Mouse (Mus musculus) natural killer cell, adult 2 months (primary cell): ENCODE results near the gene Ripk3.
A peak's percentile ranks its signal among the peaks of the same experiment; 100 is the strongest.

Experiments
- DNase-seq, 2 experiments: peaks; one replicate each; pipeline ENCODE4 v3.0.0; 2022; ENCODE audit warnings: low spot score in 2 of 2

Ripk3 gene

DNA sequence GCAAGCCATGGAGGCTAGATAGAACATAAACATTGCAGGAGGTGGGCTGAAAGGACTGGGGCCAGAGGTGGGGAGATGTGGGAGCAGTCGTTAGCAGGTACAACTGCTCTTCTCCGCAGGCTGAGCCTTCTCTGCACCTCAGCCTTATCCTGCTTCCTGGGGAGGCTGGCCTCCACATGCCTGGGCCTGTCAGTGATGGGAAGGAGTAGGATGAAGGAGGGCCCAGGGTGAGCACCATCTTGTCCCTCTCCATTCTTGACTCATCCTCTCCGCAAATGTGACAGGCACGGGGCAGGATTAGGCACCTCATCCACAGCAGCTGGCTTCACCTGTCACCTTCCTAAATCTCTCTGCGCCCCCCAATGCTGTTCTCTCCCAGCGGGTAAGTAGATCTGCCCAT is 27.5 kb downstream of the Ripk3 start, which contains the start of gene Ltb4r2:
Gene Ltb4r2 (plus strand): TSS at position 266 of the 400 bp plus-strand sequence.
- no peak for DNase-seq

- peak; percentile 83 to 90 for DNase-seq
These were observed 28.5 kb downstream of the Ripk3 start for GRCm38 (mm10) chr14:55760156-55760555.

DNA sequence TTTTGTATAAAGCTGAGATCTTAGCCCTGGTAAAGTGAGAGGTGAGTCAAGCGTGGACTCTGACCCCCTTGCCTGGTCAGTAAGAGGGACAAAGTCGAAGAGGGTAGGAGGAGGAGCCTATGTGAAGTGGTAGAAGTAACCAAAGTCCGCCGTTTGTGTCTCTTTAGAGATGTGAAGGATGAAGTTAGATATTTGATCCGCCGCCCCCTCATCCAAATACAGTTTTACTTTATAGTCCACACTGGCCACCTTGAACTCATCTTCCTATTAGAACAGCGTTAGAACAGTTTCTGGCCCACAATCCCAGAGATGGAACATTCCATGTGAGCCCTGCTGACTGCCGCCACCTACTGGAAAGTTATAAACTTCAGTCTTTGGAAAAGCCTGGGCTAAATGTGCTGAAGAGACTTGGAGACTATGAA is 30.3 kb downstream of the Ripk3 start, which contains the start of gene Cideb:
Gene Cideb (minus strand): TSS at position 96 of the 422 bp plus-strand sequence.
- DNase-seq, result no peak

DNA sequence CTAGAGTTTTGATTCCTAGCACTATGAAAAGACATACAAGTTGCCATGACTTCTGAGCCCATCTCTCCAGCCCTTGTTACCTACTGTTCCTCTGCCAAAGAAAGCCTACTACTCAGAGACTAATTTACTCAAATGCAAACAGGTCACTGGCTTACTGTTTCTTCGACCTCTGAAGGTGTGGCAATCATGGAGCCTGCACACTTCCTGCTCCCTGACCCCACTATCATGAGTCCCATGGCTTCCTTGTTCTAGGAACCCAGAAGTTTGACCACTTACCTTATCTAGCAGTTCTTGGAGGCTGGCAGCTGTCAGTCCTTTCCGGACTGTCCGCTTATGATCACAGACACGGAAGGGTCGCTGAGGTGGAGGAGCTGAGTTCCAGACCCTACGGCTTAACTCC is 31.1 kb downstream of the Ripk3 start:
- DNase-seq, result no peak

GRCm38 (mm10) chr14:55747051-55747847 is 41.4 kb downstream of the Ripk3 start:
- DNase-seq, result no peak

GRCm38 (mm10) chr14:55745861-55746237 is 42.8 kb downstream of the Ripk3 start:
- DNase-seq, result no peak

- DNase-seq, result peak; percentile 78 to 82
These were observed 43.3 kb downstream of the Ripk3 start, which contains the start of the genes Dhrs1 and Nop9 for GRCm38 (mm10) chr14:55745180-55745860. Gene Dhrs1 (minus strand): TSS chr14:55745690. Gene Nop9 (plus strand): TSS chr14:55745693.

DNA sequence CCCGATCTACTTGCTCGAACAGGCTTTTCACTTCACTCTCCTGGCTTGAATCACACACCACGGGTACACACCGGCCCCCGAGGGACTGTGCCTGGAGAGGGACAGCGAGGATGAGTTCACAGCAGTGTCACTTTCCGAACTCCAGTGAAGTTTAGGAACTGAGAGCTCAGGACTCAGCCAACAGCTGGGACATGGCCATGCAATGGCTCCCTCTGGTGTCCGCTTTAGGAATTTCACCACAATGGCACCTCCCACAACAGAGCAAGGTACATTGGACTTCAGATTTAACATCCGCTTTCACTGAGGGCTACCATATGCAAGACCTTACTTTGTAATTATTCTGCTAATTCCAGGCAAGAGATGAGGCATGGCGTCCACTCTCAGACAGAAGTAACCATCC is 45.0 kb downstream of the Ripk3 start:
- peak; percentile 84 to 89 for DNase-seq

DNA sequence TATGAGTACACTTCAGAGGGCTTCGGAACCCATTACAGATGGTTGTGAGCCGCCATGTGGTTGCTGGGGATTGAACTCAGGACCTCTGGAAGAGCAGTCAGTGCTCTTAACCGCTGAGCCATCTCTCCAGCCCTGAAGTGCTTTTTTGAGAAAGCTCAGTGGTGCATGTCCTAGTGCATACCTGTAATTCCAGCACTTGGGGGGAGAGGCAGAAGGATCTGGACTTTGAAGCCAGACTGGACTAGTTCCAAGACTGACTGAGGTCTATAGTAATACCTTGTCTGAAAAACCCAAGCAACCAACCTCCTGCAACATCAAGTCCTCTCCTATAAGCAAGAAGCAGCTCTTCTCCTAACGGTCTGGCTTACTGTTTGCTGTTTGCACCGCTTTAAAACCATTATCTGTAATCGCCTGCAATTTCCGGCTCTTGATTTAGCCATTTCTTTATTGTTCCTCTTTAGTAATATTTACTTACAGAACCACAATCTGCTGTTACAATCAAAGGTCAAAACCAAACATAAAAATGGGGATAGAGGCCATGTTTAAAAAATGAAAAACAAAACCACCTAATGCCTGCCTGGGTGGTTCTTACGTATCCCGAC is 51.5 kb downstream of the Ripk3 start:
- no peak for DNase-seq

- no peak for DNase-seq
These were observed 52.9 kb downstream of the Ripk3 start for GRCm38 (mm10) chr14:55735758-55736157.

GRCm38 (mm10) chr14:55735334-55735733 is 53.3 kb downstream of the Ripk3 start:
- no peak for DNase-seq
